Mouse (Mus musculus) MEL (cell line): ENCODE data around the gene Trio.

ENCODE experiments used
- CHD2 ChIP-seq: IDR thresholded peaks from 2 replicates; pipeline ENCODE4 v1.6.1; 2011; ENCODE audit warnings: low read length, improper control_type of control experiment
- POLR2A ChIP-seq, 2 experiments: IDR thresholded peaks; 2 replicates each; pipeline ENCODE4 v1.6.1; 2011 to 2012; ENCODE audit warnings: low read length in 2 of 2, mild to moderate bottlenecking in 2 of 2, control low read depth in 1 of 2, improper control_type of control experiment in 1 of 2, low read depth in 1 of 2, moderate library complexity in 1 of 2; ENCODE audit not compliant: control insufficient read depth in 1 of 2, insufficient read depth in 1 of 2, poor library complexity in 1 of 2
- ZKSCAN1 ChIP-seq: IDR thresholded peaks from 2 replicates; pipeline ENCODE4 v1.6.1; 2012; ENCODE audit warnings: low read depth, mild to moderate bottlenecking, inconsistent platforms, low read length, improper control_type of control experiment, moderate library complexity

DNA sequence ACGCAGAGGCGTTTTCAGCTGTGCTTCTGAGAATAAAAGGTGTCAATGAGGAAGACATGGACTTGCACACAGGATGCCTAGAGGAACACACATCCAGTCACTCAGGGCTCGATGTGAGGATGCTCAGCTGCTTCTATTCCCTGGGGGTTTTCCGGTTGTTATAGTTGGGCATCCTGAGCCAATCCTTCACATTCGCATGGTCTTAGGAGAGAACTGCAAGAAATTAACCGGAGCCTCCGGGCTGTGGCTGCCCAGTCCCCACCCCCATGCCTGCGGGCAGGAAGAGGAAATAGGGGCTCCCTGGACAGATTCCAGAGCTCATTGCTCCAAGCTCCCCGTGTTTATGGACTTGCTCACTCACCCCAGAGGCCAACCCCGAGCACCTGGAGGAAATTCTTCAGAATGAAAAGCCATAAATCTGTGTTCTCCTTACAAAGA, 241.5 kb downstream of the Trio start:
- TF ChIP-seq CHD2 (no peak), ZKSCAN1 (no peak), POLR2A (IDR thresholded peaks at IDR 0.05; ENCODE audit: control insufficient read depth in 1 of 2, insufficient read depth in 1 of 2, low read depth in 1 of 2, low read length in 2 of 2, poor library complexity in 1 of 2) (no peak)
